Mouse (Mus musculus) cerebellum, adult 8-10 months (tissue): ENCODE measurements around the gene Rnf214.

Experiments used
- DNase-seq: peaks from one replicate; pipeline ENCODE4 v3.0.0; 2022

Rnf214 gene

DNA sequence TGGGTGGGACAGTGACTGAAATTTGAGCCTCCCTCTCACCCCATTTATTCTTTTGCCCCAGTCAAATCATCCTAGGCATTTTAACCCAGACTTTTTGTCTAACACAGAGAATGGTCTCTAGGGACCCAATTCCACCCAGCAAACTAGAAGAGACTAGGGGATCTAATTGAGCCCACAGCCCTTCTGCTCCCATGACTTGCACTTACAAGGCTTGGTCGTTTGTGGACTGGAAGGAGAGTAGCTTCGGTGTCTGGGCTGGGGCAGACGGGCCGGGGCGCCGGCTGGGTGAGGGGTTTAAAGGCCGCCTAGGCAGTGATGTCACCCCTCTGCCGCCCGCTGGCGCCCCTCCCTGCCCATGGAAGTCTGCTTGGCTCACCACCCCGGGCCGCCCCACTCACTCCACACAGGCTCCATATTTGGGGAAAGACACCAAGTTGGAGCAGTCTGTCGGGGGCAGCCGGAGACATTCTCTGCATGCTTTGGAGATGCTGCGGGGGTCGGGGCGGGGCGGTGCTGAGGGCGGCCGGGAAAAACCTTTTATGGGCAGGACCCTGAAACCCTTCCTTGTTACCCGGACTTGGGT lies 29.0 kb upstream of the Rnf214 start, which contains the start of gene Tagln:
Gene Tagln (minus strand): TSS at position 431 of the 583 bp plus-strand sequence.
- DNase-seq: no peak

DNA sequence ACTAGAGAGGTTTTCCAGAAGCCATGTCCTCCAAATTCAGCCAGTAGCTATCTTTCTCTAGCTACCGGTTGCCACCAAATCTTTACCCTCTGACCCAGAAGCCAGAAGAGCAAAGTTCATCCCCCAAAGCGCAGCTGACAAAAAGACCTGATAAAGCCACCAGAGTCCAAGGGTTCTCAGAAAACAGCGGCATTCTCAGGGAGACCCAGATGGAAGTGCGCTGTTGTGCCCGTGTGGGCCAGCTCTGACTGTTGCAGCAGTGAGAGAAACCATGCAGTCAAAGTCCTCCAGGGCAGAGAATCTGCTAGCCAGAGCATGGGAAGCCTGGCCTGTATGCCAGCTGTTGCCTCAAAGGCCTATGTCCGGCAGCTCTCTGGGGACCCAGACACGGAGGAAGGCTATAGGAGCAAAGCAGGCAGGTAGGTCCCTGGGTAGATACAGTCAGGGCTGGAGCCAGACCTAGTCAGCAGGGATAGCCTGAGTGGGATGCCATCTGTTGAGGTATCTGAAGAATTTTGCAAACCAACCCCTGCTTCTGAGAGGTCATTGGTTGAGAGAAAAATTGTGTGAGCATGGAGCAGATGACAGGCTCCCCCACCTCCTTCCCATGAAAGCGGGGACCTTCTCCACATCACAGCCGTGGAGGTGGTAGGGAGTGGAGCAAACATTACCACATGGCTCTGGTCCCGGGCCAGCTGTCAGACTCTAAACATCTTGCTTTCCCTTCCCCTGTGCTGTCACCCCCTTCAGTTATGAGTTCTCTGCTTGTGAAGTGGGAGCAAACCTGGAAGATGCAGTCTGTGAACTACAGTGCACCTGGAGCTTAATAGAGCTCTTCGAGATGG lies 26.1 kb upstream of the Rnf214 start:
- no peak for DNase-seq

DNA sequence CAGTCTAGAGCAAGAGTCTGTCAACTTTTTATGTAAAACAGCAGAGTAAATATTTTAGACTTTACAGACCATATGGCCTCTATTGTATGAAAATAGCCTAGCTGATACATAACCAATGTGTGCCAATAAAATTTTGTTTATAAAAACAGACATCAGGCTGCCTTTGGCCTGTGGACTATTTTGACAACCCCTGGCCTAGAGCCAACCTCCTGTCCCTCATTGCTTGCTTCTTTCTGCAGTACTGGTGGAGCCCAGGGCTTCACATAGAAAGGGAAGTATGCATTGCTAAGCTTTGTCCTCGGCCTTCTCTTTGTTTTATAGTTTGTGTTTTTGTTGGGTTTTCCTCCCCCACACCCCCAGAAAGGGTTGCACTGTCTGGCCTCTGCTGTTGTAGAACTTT lies 25.2 kb upstream of the Rnf214 start:
- DNase-seq: no peak

DNA sequence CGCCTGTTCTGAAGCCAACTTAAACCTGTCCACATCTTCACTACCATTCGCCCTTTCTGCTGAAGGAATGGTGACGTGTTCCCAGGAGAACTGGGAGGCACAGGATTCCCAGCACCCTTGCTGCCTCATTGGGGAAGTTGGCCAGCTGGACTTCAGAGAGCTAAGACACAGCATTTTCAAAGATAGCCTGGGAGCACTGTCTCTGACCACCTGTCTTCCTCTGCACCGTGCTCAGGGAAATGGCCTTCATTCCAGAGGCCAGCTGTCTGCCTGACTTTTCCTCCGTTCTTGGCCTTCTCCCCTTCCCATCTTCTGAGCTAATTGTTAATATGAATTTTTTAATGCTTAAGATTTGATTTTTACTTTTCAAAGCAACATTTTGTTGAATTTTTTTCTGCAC lies 22.6 kb upstream of the Rnf214 start:
- no peak for DNase-seq

DNA sequence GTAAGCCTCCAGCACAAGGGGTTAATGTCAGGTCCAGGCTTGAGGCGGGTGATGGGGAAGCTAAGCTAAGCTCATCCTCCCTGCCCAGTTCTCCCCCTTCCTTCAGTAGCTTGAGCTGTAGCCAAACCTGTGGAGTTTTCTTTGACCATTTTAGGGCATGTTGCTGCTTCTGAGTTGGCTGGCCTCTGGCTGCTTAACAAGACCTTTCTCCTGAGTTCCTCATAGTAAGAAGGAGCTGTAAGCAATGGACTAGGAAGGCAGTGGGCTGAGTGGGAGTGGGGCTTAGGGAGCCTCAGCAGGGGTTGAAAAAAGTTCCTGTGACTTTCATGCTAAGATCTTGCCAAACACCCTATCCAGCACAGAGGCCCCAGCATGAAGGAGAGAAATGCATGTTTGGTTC lies 13.2 kb upstream of the Rnf214 start:
- DNase-seq: no peak

DNA sequence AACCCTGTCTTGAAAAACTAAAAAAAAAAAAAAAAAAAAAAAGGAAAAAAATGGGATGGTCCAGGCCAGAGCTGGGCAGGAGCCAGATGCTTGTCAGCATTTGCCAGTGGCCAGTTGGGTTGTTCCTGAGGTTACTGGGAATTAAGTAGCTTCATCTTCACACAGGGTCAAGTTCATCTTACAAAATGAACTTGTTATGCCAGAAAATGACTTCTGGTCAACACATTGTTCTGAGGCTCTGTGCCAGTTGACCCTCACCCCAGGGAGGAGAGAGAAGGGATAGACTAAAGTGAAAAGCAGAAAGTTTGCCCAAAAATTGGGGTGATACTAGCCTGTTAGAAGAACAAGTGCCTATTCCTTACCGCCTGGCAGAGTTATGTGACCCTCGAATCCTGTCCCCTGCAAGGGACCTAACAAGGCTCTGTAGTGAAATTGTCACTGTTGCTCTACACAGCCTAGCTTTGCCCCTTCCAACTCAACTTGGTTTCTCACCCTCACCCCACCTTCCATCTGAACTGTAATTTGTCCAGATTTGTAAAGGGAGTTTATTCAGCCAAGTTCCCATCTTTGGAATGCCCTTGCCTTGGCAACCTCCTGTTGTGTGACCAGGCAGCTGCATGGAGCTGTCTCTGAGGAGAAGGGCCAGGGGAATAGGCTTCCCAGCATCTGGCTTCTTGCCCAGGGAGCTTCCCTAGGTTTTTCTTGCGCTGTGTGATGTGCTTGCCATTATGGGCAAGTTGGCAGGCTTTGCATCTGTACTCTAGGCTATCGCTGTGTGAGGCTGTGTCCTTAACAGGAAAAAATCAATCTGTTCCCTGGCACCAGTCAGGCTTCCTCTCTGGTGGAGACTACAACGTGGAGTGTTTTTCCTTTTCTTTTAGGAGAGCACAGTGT lies 10.6 kb upstream of the Rnf214 start:
- no peak for DNase-seq

DNA sequence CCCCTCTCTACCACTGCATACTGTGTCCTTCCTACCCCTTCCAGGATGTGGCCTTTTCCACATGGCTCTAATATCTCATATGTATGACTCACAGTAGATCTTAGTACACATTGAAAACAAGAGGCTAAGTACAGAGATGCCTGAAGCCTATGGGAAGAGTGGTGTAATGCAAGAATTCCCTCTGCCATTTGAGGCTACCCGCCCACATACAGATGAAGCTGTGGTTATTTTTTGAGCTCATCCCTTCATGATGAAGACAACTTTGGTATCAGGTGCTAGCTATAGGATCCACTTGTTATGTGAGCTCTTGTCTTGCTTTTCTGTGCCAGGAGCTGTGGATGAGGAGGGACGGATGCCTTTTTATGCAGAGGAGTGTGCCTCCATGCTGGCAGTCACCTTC lies 8.9 kb upstream of the Rnf214 start:
- DNase-seq: no peak

DNA sequence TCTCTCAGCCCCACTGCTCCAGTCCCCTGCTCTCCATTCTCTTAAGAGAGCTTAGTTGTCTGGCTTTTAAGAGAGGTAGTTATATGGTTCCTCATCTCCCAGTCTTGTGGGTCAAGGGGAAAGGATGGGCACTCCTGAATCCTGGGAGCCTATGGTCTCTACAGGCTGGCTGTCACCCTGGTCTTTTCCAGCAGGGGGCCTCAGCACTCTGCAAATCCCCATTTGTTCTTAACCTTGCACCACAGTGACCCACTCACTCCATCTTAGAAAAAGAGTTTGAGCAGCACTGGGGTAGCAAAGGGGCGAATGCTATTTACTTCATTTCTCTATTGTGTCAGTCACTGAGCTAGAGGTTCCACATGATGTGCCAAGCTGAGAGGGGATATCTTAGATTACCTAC lies 5.0 kb upstream of the Rnf214 start:
- no peak for DNase-seq

DNA sequence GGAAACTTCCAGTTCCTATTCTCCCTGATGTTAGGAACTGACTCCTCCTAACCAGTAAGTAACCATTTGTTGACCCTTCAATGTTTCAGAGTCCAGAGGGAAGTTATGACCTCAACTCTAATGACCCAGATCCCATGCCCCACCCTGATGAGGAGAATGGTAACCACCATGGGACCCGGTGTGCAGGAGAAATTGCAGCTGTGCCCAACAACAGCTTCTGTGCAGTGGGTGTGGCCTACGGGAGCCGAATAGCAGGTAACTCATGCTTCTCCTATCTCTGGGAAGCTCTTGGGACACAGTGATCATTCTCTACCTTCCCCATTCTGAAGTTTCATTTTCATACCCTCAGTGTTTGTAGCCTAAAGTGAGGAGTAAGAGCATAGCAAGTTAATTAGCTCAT lies 4.3 kb upstream of the Rnf214 start:
- DNase-seq: no peak

DNA sequence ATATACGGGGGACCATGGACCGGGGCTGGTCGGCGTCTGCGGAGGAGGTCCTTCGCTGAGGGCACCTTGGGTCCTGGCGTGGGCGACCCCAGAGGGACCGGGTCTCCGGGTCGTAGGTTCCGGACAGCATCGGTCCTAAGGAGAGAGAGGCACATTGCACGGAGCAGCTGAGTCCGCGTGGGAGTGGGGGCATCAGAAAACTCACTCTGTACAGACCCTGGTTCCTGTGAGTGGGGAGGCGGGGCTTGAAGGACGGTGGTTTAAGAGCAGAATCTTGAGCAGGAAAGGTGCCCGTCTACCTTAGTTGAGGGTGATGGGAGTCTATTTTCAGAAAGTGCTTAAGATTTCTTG lies 342 bp upstream of the Rnf214 start:
- DNase-seq: no peak

DNA sequence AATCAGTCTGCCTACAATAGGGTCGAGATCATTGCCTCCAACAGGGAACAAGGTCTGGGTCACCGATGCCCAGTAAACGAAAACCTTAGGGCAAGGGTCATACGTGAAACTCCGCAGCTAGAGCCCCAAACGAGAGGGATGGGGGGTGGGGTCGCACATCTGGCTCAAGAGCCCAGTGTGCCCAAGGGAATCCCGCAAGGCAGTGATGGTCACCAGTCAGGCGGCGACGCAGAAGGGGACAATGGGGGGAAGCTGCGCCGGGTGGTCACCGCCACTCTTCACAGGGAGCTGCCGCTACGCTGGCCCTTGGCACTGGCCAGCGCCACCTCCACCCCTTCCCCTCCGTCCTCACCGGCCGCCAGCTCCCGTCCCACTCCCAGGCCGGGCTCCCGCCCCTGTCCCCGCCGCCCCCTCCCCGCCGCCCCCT lies 887 bp downstream of the Rnf214 start:
- peak; percentile 47 for DNase-seq

DNA sequence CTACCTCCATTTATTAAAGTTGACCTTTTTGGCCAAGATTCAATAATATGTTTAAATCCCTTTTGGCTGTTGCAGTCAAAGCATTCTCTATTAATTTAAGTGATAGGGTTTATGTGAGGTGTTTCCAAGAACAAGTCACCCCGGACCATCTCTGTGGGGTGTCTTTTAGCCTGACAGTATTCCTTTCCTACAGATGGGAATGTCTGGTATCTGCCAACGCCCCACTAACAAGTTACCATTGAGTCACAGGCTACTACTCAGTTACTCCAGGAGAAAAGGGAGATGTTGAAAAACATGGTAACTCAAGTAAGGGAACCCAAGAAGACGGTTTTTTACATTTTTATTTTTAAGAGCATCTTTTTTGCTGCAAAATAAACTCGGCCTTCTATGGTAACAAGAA lies 1.5 kb downstream of the Rnf214 start:
- DNase-seq: no peak

DNA sequence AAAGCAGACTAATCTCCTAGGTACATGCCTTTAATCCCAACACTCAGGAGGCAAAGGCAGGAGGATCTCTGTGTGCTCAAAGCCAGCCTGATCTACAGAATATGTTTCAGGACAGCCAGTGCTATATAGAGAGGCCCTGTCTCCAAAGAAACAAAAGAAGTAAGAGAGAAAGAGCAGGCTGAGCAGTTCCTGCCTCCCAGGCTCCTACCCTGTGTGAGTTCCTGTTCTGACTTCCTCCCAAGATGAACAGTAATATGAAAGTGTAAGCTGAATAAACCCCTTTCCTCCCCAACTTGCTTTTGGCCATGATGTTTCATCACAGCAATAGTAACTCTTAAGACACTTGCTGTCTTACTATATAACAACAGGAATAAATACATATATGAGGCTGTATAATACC lies 13.0 kb downstream of the Rnf214 start:
- DNase-seq: no peak

DNA sequence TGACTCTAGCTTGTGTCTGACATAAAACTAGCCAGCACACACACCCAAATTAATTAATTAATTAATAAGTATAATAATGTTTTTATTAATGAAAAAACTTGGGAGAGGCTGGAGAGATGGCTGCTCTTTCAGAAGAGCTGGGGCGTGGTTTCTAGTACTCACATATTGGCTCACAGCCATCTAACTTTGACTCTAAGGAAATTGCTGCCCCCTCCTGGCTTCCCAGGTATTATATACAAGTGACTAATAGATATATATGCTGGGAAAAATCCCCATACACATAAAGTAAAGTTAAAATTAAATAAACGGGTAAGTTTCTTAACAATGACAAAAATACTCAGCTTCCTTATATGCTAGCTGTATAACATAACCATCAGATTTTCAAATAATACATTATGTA lies 28.8 kb downstream of the Rnf214 start:
- DNase-seq: no peak

DNA sequence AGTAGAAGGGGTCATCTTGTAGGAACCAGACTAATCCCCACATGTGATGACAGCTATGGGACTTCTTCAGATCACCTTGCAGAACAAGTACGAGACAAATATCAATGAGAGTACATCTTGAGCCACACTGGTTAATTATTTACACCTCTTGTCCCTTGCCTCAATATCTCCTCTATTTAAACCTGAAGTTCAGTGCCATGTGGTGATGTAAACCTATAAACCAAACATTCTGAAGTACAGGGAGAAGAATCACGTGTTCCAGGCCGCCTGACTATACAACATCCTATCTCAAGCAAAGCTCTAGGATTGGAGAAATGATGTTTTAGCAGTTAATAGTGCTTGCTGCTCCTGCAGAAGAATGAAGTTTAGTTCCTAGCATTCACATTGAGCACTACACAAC lies 36.4 kb downstream of the Rnf214 start:
- no peak for DNase-seq

DNA sequence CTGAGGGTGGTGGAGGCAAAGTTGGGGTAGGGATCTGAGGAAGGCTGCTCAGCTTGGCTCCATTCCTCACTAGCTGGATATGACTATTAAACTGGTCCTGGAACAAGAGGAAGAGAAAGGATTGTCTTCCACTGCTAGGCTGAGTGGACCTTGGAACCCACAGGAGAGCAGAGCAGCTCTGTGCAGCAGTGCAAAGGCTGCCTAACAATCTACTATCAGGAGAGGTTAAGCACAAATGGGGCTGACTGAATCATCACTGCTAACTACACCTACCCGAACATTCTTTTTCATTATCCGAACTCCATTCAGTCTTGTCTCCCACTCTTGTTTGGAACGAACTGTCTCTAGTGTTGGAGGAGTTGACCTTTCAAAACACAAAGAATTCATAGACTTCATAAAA lies 37.5 kb downstream of the Rnf214 start:
- DNase-seq: no peak

DNA sequence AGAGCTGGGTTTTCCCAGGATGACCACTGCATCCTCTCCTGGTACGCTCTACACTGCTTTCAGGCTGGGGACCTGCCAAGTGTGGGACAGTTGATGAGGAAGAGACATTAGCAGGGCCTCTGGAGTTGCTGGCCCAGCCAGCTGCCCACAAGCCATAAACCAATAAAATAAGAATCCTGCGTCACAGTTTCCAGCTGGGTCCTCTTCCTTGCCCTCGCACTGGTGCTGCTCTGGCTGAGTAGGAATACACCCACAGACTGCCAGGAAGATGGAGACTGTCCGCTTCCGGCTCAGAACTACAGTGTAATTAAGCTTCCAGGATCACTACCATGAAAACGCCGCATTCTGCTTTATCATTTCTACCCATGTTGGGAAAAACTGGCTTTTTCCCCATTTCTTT lies 44.9 kb downstream of the Rnf214 start:
- no peak for DNase-seq

DNA sequence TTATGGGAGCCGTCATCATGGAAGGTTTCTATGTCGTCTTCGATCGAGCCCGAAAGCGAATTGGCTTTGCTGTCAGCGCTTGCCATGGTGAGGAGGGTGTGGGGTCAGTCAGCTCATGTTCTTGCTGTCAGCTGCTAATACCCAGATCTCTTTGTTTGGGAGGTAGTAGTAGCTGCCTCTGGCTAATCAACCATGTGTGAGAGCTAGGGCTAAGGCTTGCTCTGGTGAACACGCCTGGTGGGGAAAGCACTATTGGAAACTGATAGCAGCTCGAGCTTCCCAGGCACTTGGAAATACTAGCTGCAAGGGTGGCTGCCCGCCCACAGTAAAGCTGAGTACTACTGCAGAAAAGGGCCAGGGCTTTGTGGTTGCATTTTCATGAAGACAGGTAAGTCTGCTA lies 47.3 kb downstream of the Rnf214 start:
- DNase-seq: no peak

DNA sequence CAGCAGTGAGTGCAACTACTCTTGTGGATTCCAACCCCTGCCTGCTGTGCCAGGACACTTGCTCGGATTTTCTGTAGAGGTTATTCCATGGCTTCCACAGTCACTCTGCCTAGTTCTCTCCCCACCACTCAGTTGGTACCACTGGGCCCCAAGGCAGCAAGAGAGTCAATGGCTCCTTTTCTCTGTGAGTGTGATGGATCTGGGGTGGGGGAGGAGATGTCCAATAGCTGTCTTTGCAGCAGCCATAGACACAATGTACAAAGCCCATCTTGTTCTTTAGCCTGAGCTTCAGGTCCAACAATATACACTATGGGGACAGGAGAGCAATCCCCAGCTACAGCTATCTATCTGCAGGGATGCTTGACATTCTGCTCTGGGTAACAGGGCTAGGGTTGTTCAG lies 52.6 kb downstream of the Rnf214 start:
- no peak for DNase-seq

DNA sequence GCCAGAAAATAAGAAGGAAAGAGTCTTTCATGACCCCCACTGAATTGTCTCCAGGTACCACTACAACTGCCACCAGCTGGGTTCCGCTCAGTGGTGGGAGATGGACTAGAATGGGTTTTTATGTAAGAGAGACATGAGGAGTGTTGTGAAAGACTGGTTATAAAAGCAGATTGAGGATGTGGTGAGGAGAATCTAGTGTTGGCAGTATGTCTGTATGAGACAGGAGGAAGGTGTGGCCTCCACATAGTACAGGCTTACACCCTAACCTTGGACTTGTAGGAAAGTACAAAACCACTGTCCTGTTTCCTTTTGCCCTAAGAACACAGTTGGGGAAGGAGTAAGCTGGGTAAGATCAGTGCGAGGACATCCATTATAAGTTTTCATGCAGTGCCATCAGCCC lies 53.0 kb downstream of the Rnf214 start:
- no peak for DNase-seq

DNA sequence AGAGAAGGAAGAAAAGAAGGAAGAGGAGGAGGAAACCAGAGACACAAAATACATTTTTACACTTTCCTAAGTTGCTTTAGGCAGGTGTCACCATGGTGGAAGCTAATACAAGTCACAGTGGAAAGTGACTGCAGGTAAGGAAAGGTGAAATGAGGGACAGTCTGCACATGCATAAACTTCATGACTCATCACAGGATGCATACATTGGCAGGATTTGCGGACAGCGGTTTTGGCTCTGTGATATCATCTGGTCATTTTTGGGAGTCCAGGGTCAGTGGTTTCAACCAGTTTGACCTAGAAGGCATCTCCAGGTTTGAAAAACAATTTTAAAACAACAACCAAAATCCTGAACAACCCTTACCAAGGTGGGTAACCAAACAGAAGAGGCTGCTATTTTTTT lies 54.9 kb downstream of the Rnf214 start:
- DNase-seq: no peak

DNA sequence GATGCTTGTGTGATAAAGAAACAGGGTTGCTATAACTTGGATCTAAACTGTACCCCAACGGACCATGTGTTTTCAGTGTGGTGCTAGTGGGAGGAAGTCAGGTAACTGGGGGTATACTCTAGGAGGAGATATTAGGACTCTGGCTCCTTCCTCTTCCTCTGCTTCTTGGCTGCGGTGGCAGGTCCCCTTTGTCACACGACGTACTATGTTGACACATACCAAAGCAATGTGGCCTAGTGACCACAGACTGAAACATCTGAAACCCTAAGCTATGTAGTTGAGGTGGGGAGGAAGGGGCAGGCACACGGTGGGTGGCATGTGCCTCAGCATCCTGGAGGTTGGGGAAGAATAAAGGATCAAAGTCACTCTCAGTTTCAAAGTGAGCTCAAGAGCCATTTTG lies 55.4 kb downstream of the Rnf214 start:
- DNase-seq: no peak

DNA sequence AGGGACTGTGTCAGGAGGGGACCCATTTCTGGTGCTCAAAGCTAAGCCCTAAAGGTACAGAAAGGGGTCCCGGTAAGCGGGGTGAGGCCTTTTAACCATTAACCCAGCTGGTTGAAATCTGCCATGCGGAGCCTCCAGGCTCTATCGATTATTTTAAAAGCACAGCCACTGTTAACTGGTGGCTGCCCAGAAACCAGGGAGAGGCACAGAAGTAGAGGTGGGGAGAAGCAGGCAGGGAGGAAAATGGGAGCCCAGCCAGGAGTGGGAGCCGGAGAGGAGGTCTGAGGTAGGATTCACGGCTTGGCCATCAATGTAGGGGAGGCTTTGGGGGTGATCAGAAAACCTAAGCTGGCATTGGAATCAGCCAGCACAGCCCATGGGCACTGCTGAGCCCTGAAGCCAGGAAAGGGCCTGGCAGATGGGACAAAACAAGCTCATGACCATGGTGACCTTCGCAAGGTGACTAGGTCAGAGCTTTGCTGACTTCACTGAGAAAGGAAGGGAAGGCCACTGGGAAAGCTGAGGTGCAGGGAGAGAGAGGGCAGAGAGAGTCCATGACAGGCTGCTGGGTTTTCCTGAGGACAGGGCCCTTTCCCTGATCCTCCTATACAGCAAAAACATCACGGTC lies 56.1 kb downstream of the Rnf214 start:
- no peak for DNase-seq
